Mouse (Mus musculus): Measurements from ENCODE around the gene Tctn3. TPM values are rescaled to one million over a fixed set of nuclear protein-coding genes. Genes with fewer than 3 reads are reported as not detected.
"Not testable (repeated sequence)": the region's sequence is repeated elsewhere in the genome, so short reads cannot be mapped to it uniquely, and the experiment has no call there.

The Tctn3 gene
- polyA plus RNA-seq, 3 experiments from 2014 or later = 5.8 to 9.4 (median 9.1) TPM

GRCm38 (mm10) chr19:40625935-40626334 lies 13.9 kb upstream of the Tctn3 start:
- no peak for ATAC-seq

- ATAC-seq = not testable (repeated sequence)
These were observed 9.6 kb upstream of the Tctn3 start for GRCm38 (mm10) chr19:40621616-40622015.

GRCm38 (mm10) chr19:40616021-40616420 lies 4.0 kb upstream of the Tctn3 start:
- peak; percentile 55 for ATAC-seq

- ATAC-seq = no peak
These were observed 2.8 kb upstream of the Tctn3 start for GRCm38 (mm10) chr19:40614811-40615210.

- no peak for ATAC-seq
These were observed 4.4 kb downstream of the Tctn3 start for GRCm38 (mm10) chr19:40607676-40608075.

- no peak for ATAC-seq
These were observed 6.8 kb downstream of the Tctn3 start for GRCm38 (mm10) chr19:40605189-40605588.

GRCm38 (mm10) chr19:40601870-40602269 lies 10.2 kb downstream of the Tctn3 start:
- ATAC-seq = no peak

GRCm38 (mm10) chr19:40600846-40601245 lies 11.2 kb downstream of the Tctn3 start:
- not testable (repeated sequence) for ATAC-seq

- no peak for ATAC-seq
These were observed 16.2 kb downstream of the Tctn3 start for GRCm38 (mm10) chr19:40595831-40596230.

GRCm38 (mm10) chr19:40595231-40595630 lies 16.8 kb downstream of the Tctn3 start:
- ATAC-seq = no peak

GRCm38 (mm10) chr19:40589530-40589880 lies 22.5 kb downstream of the Tctn3 start:
- no peak for ATAC-seq

GRCm38 (mm10) chr19:40588847-40589529 lies 23.0 kb downstream of the Tctn3 start:
- ATAC-seq = peak; percentile 66

- ATAC-seq = peak; percentile 91
These were observed 23.8 kb downstream of the Tctn3 start, which contains the start of gene Aldh18a1 for GRCm38 (mm10) chr19:40588293-40588654. TSS of gene Aldh18a1 (minus strand) at chr19:40588463.

GRCm38 (mm10) chr19:40587491-40588292 lies 24.3 kb downstream of the Tctn3 start:
- peak; percentile 21 for ATAC-seq

- ATAC-seq = no peak
These were observed 25.1 kb downstream of the Tctn3 start for GRCm38 (mm10) chr19:40586908-40587307.

GRCm38 (mm10) chr19:40581662-40582061 lies 30.4 kb downstream of the Tctn3 start:
- ATAC-seq = no peak

- no peak for ATAC-seq
These were observed 31.1 kb downstream of the Tctn3 start for GRCm38 (mm10) chr19:40580902-40581301.

- no peak for ATAC-seq
These were observed 36.6 kb downstream of the Tctn3 start for GRCm38 (mm10) chr19:40575438-40575837.

GRCm38 (mm10) chr19:40570726-40571125 lies 41.3 kb downstream of the Tctn3 start:
- no peak for ATAC-seq

- no peak for ATAC-seq
These were observed 44.4 kb downstream of the Tctn3 start for GRCm38 (mm10) chr19:40567616-40568015.

GRCm38 (mm10) chr19:40563880-40564645 lies 48.0 kb downstream of the Tctn3 start:
- ATAC-seq = no peak

- ATAC-seq = not testable (repeated sequence)
These were observed 50.5 kb downstream of the Tctn3 start for GRCm38 (mm10) chr19:40561521-40561920.

- no peak for ATAC-seq
These were observed 56.0 kb downstream of the Tctn3 start for GRCm38 (mm10) chr19:40556029-40556428.

Data from inflammation-experienced regulatory T-cells, adult 6 months (primary cell).